Mouse (Mus musculus): ENCODE measurements at regions not wholly inside any gene's neighbourhood (a gene's known extent, or its start where the extent isn't known, plus 50 kb on each side); places are given as distances from the start of the nearest gene placed in this dataset.

DNA sequence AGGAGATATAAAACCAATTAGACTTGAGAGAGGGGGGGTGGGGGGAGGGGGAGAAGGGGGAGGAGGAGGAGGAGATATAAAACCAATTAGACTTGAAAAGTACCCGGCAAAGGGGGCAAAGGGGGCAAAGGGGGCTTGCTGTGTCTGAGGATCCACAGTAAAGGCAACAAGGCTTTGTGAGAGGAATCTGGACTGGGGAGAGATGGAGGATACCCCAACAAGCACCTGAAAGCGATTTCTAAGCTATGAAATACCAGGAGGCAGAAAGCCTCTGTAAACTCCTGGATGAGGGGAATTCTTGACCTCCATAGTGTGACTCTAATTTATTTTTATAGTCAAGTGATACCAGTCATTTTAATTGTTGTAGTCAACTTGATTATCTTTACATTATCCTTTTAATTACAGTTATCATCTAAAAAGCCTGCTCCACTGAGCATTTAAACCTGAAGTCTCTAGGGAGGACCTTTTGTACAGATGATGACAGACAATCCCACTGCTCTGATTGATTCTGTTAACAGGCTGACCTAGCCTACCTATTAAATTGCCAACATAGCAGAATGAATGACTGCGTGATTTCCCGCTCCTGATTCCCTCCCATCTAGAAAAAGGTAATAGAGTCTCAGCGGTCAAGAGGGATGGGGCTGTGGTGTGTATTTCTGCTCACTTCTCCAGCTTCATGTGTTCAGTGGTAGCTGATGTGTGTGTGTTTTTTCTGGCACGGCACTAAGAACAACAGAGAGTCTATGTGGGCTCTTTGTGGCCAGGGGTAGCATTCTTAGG lies 195.4 kb downstream of the Cpe start:
- Histone ChIP-seq H3K27me3 (ENCODE audit: control insufficient read depth, insufficient read depth, low read length) (no peaks in the 10 kb centered on the region), H3K9ac (replicated peaks; ENCODE audit: low read depth, low read length) (no peak overlapping the region), H3K36me3 (replicated peaks; ENCODE audit: control insufficient read depth, insufficient read depth, low read length) (no peaks in the 10 kb centered on the region), H3K27ac (ENCODE audit: low read depth) (no peak overlapping the region), H3K4me2 (ENCODE audit: low read depth, low read length) (no peak overlapping the region), H3K9me3 (replicated peaks; ENCODE audit: control insufficient read depth, low read length) (no peaks in the 10 kb centered on the region), H3K4me1 (ENCODE audit: control insufficient read depth, insufficient read depth) (no peaks in the 10 kb centered on the region), H3K4me3 (ENCODE audit: low read depth, low read length) (no peak overlapping the region)
- no peak for ATAC-seq (ENCODE audit: insufficient read depth, low read depth)
- WGBS: 60% methylated on average over 6 of the region's 6 CpGs
- TF ChIP-seq CTCF (IDR thresholded peaks at IDR 0.05; ENCODE audit: low read depth) (no peak), EP300 (IDR thresholded peaks at IDR 0.05; ENCODE audit: low read depth) (no peak)
- no peak for DNase-seq (ENCODE audit: low spot score)

DNA sequence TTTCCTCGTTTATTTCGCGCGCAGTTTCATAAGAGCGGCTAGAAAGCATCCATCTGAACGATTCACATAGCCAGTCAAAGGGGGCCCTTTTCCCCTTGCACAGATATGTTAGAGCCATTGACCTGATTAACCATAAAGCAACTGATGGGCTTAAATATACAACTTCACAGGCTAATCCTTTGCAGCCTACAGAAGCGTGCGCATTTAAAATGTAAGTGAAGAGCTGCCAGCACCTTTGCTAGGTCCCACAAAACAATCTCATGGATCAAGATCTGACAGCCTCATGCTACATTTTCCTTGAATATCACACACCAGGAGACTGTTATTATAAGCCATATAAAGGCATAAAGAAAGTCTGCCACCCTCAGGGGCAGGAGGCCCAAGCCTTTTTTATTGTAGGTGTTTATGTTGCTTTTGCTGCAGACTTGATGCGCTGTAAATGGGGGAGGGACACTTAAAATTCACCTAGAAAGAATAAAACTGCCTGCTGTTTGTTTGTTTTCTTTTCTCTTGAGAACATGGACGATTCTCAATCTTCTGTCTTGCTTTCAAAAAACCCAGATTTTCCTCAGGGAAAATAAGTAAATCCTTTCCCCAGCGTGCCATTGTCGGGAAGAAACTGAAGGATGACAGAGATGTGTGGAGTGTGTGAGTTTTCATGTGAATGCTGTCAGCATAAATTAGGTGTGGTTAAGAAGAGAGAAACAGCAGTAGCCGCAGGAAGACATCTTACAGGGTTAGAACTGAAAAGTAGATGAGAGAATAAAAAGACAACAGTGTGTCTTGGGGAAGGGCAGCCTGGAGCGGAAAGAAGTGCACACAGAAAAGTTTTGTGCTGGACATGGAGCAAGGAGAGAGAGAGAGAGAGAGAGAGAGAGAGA lies 196.3 kb downstream of the Cpe start:
- no peaks in the 10 kb centered on the region for H3K4me1 ChIP-seq (ENCODE audit: control insufficient read depth, insufficient read depth)

DNA sequence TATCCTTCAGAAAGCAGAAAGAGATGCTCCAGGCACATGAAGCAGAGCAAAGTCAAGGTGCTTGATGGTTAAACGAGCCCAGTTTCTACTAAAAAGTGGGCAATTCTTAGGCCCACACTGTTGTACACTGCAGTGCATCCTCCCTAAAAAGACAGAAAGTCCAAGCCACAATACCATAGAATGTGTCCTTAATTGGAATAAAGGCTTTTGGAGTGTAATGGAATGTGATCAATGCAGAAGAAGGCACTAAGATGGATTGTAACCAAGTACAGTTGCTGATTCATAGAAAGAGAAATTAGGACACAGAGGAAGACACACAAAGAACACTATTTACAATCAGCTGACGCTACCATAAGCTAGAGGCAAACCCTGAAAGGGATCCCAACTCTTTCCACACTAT lies 201.3 kb downstream of the Cpe start:
- Histone ChIP-seq H3K9me3 (replicated peaks; ENCODE audit: control insufficient read depth, low read length) (no peaks in the 10 kb centered on the region), H3K27me3 (ENCODE audit: control insufficient read depth, insufficient read depth, low read length) (no peaks in the 10 kb centered on the region), H3K4me3 (ENCODE audit: low read depth, low read length) (no peak overlapping the region), H3K9ac (replicated peaks; ENCODE audit: low read depth, low read length) (no peak overlapping the region), H3K4me1 (ENCODE audit: control insufficient read depth, insufficient read depth) (no peaks in the 10 kb centered on the region), H3K36me3 (replicated peaks; ENCODE audit: control insufficient read depth, insufficient read depth, low read length) (no peaks in the 10 kb centered on the region), H3K27ac (ENCODE audit: low read depth) (no peak overlapping the region), H3K4me2 (ENCODE audit: low read depth, low read length) (no peak overlapping the region)
- ATAC-seq (ENCODE audit: insufficient read depth, low read depth): no peak
- no peak for TF ChIP-seq EP300 (IDR thresholded peaks at IDR 0.05; ENCODE audit: low read depth)
- TF ChIP-seq CTCF (IDR thresholded peaks at IDR 0.05; ENCODE audit: low read depth): no peak
- WGBS: 84% methylated on average over 2 of the region's 2 CpGs
- DNase-seq (ENCODE audit: low spot score): no peak

More for the DNA sequence above, 196.3 kb downstream of the Cpe start:
- WGBS: 66% methylated on average over 14 of the region's 14 CpGs
- Histone ChIP-seq H3K4me3 (ENCODE audit: low read depth, low read length) (no peak overlapping the region), H3K9ac (replicated peaks; ENCODE audit: low read depth, low read length) (no peak overlapping the region), H3K27me3 (ENCODE audit: control insufficient read depth, insufficient read depth, low read length) (no peaks in the 10 kb centered on the region), H3K4me2 (ENCODE audit: low read depth, low read length) (no peak overlapping the region), H3K27ac (ENCODE audit: low read depth) (no peak overlapping the region), H3K9me3 (replicated peaks; ENCODE audit: control insufficient read depth, low read length) (no peaks in the 10 kb centered on the region), H3K36me3 (replicated peaks; ENCODE audit: control insufficient read depth, insufficient read depth, low read length) (no peaks in the 10 kb centered on the region)
- DNase-seq (ENCODE audit: low spot score) (no peak), ATAC-seq (ENCODE audit: insufficient read depth, low read depth) (no peak)
- TF ChIP-seq CTCF (IDR thresholded peaks at IDR 0.05; ENCODE audit: low read depth): no peak
- no peak for TF ChIP-seq EP300 (IDR thresholded peaks at IDR 0.05; ENCODE audit: low read depth)

DNA sequence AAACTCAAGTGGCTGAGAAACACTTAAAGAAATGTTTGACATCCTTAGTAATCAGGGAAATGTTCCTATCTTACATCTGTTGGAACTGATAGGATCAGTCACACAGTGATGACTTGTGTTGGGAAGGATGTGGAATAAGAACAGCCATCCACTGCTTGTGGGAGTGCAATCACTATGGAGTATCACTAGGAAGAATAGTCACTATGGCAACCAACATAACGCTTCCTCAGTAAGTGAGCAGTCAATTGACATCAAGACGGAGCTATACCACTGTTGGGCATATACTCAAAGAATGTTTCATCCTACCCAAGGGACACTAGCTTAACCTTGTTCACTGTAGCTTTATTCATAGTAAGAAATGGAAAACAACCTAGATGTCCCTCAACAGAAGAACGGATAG lies 204.8 kb downstream of the Cpe start:
- TF ChIP-seq CTCF (IDR thresholded peaks at IDR 0.05; ENCODE audit: low read depth) (no peak), EP300 (IDR thresholded peaks at IDR 0.05; ENCODE audit: low read depth) (no peak)
- 73% methylated on average over 3 of the region's 3 CpGs for WGBS
- H3K36me3 ChIP-seq (replicated peaks; ENCODE audit: control insufficient read depth, insufficient read depth, low read length): no peaks in the 10 kb centered on the region
- H3K9ac ChIP-seq (replicated peaks; ENCODE audit: low read depth, low read length): no peak overlapping the region
- no peak overlapping the region for H3K27ac ChIP-seq (ENCODE audit: low read depth)
- H3K4me2 ChIP-seq (ENCODE audit: low read depth, low read length): no peak overlapping the region
- no peaks in the 10 kb centered on the region for H3K9me3 ChIP-seq (replicated peaks; ENCODE audit: control insufficient read depth, low read length)
- no peak for ATAC-seq (ENCODE audit: insufficient read depth, low read depth)
- no peak for DNase-seq (ENCODE audit: low spot score)
- H3K27me3 ChIP-seq (ENCODE audit: control insufficient read depth, insufficient read depth, low read length): no peaks in the 10 kb centered on the region
- H3K4me3 ChIP-seq (ENCODE audit: low read depth, low read length): no peak overlapping the region
- H3K4me1 ChIP-seq (ENCODE audit: control insufficient read depth, insufficient read depth): no peaks in the 10 kb centered on the region

DNA sequence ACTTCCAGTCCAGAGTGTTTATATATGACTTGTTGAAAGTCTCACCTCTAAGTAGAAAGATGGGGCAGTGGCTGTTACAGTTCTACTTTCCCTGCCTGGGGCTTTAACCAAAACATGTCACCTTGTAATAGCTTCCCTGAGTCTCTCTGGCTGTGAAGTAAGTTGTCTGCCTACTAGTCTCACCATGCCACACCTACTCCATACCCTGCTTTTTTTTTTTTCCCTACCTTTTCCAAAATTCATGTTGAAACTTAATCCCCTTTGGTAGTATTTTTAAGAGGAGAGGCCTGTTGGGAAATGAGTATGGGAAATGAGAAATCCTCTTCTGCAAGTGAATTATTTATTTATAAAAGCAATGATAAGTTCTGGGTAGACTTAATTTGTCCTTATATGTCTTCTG lies 219.6 kb downstream of the Cpe start:
- Histone ChIP-seq H3K4me3 (ENCODE audit: low read depth, low read length) (no peak overlapping the region), H3K9me3 (replicated peaks; ENCODE audit: control insufficient read depth, low read length) (no peaks in the 10 kb centered on the region), H3K4me1 (ENCODE audit: control insufficient read depth, insufficient read depth) (no peaks in the 10 kb centered on the region), H3K27ac (ENCODE audit: low read depth) (no peak overlapping the region), H3K36me3 (replicated peaks; ENCODE audit: control insufficient read depth, insufficient read depth, low read length) (no peaks in the 10 kb centered on the region), H3K27me3 (ENCODE audit: control insufficient read depth, insufficient read depth, low read length) (no peaks in the 10 kb centered on the region), H3K4me2 (ENCODE audit: low read depth, low read length) (no peak overlapping the region), H3K9ac (replicated peaks; ENCODE audit: low read depth, low read length) (no peak overlapping the region)
- TF ChIP-seq EP300 (IDR thresholded peaks at IDR 0.05; ENCODE audit: low read depth): no peak
- TF ChIP-seq CTCF (IDR thresholded peaks at IDR 0.05; ENCODE audit: low read depth): no peak
- ATAC-seq (ENCODE audit: insufficient read depth, low read depth): no peak
- DNase-seq (ENCODE audit: low spot score): no peak
